Comparison of ENCODE assay signal across 10 mouse cellular contexts in the genomic region with DNA sequence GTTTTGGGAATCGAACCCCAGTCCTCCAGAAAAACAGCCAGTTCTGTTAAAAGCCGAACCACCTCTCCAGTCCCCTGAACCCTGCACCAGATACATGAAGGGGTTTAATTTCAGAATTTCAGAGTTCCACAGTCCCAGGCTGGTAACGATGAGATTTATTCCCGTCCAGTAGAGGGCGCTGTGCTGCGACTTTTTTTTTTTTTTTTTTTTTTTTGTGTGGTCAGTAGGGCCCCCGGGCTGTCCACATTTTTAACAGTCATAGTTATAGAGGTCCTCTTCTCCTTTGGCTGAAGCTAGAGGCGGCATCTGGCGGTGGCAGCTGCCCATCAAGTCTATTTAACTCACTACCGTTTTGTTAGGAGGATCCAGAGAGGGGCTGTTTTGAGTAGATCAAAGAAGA. TPM values are rescaled to one million over a fixed set of nuclear protein-coding genes. Genes with fewer than 3 reads are reported as not detected.
DNase-seq lines count a peak whose midpoint lies in the region; ATAC-seq and TF ChIP-seq lines count a peak whose summit lies in the region.
"Had no signal": no experiment of that assay in that cellular context is flagged by ENCODE, and none has a peak within 500 bp of the region (broad histone marks: within the 10 kb centered on the region; RNA-seq: fewer than 3 reads in every experiment).

No protein-coding gene starts in this region.

- peak; percentile 7 for DNase-seq in forebrain, postnatal 0 days
- no peak for DNase-seq in forebrain, embryonic 14.5 days (ENCODE audit: low spot score)
- DNase-seq in midbrain, postnatal 0 days (ENCODE audit: low spot score), result no peak
- DNase-seq in gastrocnemius, adult 18-20 months (ENCODE audit: low spot score), result no peak
- DNase-seq: thymus, postnatal 25 days had no signal

- no peaks in the 10 kb centered on the region for H3K4me1 ChIP-seq in forebrain, postnatal 0 days (ENCODE audit: insufficient read depth)
- no peaks in the 10 kb centered on the region for H3K4me1 ChIP-seq in forebrain, embryonic 14.5 days (ENCODE audit: control insufficient read depth, insufficient read depth, low read length)
- H3K4me1 ChIP-seq in midbrain, postnatal 0 days (ENCODE audit: insufficient read depth, low read length), result no peaks in the 10 kb centered on the region
- H3K4me1 ChIP-seq in midbrain, embryonic 16.5 days (ENCODE audit: control insufficient read depth, insufficient read depth, low read length), result no peaks in the 10 kb centered on the region
- H3K4me1 ChIP-seq in olfactory bulb, adult 2 months (ENCODE audit: control insufficient read depth, insufficient read depth, low read length), result no peaks in the 10 kb centered on the region

- TF ChIP-seq CTCF in forebrain, postnatal 0 days (IDR thresholded peaks at IDR 0.05; ENCODE audit: low read depth), result peak; percentile 58
- TF ChIP-seq CTCF in midbrain, postnatal 0 days (IDR thresholded peaks at IDR 0.05), result peak; percentile 63
- peak; percentile 38; the same call in 1 of the 2 replicates for TF ChIP-seq CTCF in olfactory bulb, adult 2 months (IDR thresholded peaks at IDR 0.05; ENCODE audit: insufficient read depth, low read depth, low read length)

- no peak overlapping the region for H3K27ac ChIP-seq in forebrain, postnatal 0 days (ENCODE audit: low read depth, low read length)
- H3K27ac ChIP-seq in forebrain, embryonic 14.5 days (ENCODE audit: low read depth, low read length), result no peak overlapping the region
- no peak overlapping the region for H3K27ac ChIP-seq in midbrain, postnatal 0 days (ENCODE audit: low read depth, low read length)
- no peak overlapping the region for H3K27ac ChIP-seq in midbrain, embryonic 16.5 days (ENCODE audit: low read length)
- H3K27ac ChIP-seq in olfactory bulb, adult 2 months (ENCODE audit: insufficient read depth, low read depth, low read length), result no peak overlapping the region

- no peaks in the 10 kb centered on the region for H3K9me3 ChIP-seq in forebrain, postnatal 0 days (ENCODE audit: low read length)
- H3K9me3 ChIP-seq in forebrain, embryonic 14.5 days (replicated peaks; ENCODE audit: control insufficient read depth, low read length), result no peaks in the 10 kb centered on the region
- no peaks in the 10 kb centered on the region for H3K9me3 ChIP-seq in midbrain, postnatal 0 days (ENCODE audit: low read length)
- H3K9me3 ChIP-seq in midbrain, embryonic 16.5 days (replicated peaks; ENCODE audit: control insufficient read depth, low read length, poor library complexity, severe bottlenecking), result no peaks in the 10 kb centered on the region

- no peak overlapping the region for H3K4me2 ChIP-seq in forebrain, postnatal 0 days (ENCODE audit: low read depth)
- H3K4me2 ChIP-seq in forebrain, embryonic 14.5 days (ENCODE audit: low read length), result no peak overlapping the region
- no peak overlapping the region for H3K4me2 ChIP-seq in midbrain, postnatal 0 days (ENCODE audit: low read depth, low read length, poor library complexity, severe bottlenecking)
- no peak overlapping the region for H3K4me2 ChIP-seq in midbrain, embryonic 16.5 days (ENCODE audit: low read length)

- no peak for ATAC-seq in forebrain, postnatal 0 days
- ATAC-seq in forebrain, embryonic 14.5 days, result no peak
- ATAC-seq in midbrain, postnatal 0 days (ENCODE audit: low FRiP score), result no peak
- no peak for ATAC-seq in midbrain, embryonic 16.5 days
- peak; percentile 59 for ATAC-seq in erythroid progenitor cell, adult 5-6 weeks (replicated peaks; ENCODE audit: low FRiP score, poor library complexity, severe bottlenecking)
- no peak for ATAC-seq in inflammation-experienced regulatory T-cells, adult 6 months

- H3K27me3 ChIP-seq in forebrain, postnatal 0 days (ENCODE audit: insufficient read depth, low read length), result no peaks in the 10 kb centered on the region
- H3K27me3 ChIP-seq in forebrain, embryonic 14.5 days (replicated peaks; ENCODE audit: control insufficient read depth, insufficient read depth, low read length), result no peaks in the 10 kb centered on the region
- H3K27me3 ChIP-seq in midbrain, postnatal 0 days (ENCODE audit: insufficient read depth, low read length), result no peaks in the 10 kb centered on the region
- no peaks in the 10 kb centered on the region for H3K27me3 ChIP-seq in midbrain, embryonic 16.5 days (ENCODE audit: control insufficient read depth, insufficient read depth, low read depth, low read length)
- H3K27me3 ChIP-seq: megakaryocyte, embryonic 14.5 days had no signal

- no peak overlapping the region for H3K9ac ChIP-seq in forebrain, postnatal 0 days
- H3K9ac ChIP-seq in forebrain, embryonic 14.5 days (ENCODE audit: low read length), result no peak overlapping the region
- no peak overlapping the region for H3K9ac ChIP-seq in midbrain, postnatal 0 days (replicated peaks; ENCODE audit: low read length, poor library complexity, severe bottlenecking)
- no peak overlapping the region for H3K9ac ChIP-seq in midbrain, embryonic 16.5 days (ENCODE audit: low read depth, low read length)

- 10% methylated on average over 9 of the region's 10 CpGs for WGBS in forebrain, postnatal 0 days
- WGBS in forebrain, embryonic 14.5 days, result 16% methylated on average over 10 of the region's 10 CpGs
- WGBS in midbrain, postnatal 0 days, result 13% methylated on average over 10 of the region's 10 CpGs
- 16% methylated on average over 10 of the region's 10 CpGs for WGBS in midbrain, embryonic 16.5 days
- 15% methylated on average over 10 of the region's 10 CpGs for WGBS in olfactory bulb, adult 2 months

- TF ChIP-seq POLR2A in olfactory bulb, adult 2 months (IDR thresholded peaks at IDR 0.05; ENCODE audit: insufficient read depth, low read depth, low read length), result no peak

- H3K4me3 ChIP-seq in forebrain, postnatal 0 days (ENCODE audit: low read depth, low read length), result no peak overlapping the region
- H3K4me3 ChIP-seq in forebrain, embryonic 14.5 days (ENCODE audit: low read depth, low read length), result no peak overlapping the region
- no peak overlapping the region for H3K4me3 ChIP-seq in midbrain, postnatal 0 days (ENCODE audit: low read depth, low read length)
- no peak overlapping the region for H3K4me3 ChIP-seq in midbrain, embryonic 16.5 days (ENCODE audit: low read depth, low read length)
- H3K4me3 ChIP-seq in olfactory bulb, adult 2 months (ENCODE audit: insufficient read depth, low read depth, low read length), result no peak overlapping the region

- no peaks in the 10 kb centered on the region for H3K36me3 ChIP-seq in forebrain, postnatal 0 days (ENCODE audit: insufficient read depth)
- H3K36me3 ChIP-seq in forebrain, embryonic 14.5 days (ENCODE audit: control insufficient read depth, insufficient read depth, low read length), result no peaks in the 10 kb centered on the region
- H3K36me3 ChIP-seq in midbrain, postnatal 0 days (ENCODE audit: insufficient read depth, low read length), result no peaks in the 10 kb centered on the region
- H3K36me3 ChIP-seq in midbrain, embryonic 16.5 days (ENCODE audit: control insufficient read depth, insufficient read depth, low read length), result no peaks in the 10 kb centered on the region

RNA-seq across cellular contexts. Expression of a gene that starts 37.1 kb away (rescaled TPM):
- 377 and 408 TPM in 2 replicates for total RNA-seq in forebrain, postnatal 0 days (2014; rRNA removed)
- polyA plus RNA-seq in forebrain, postnatal 0 days (2015; fragmentation: Nextera tagmentation; extraction: Ambion mirVana), result 1,226 and 1,340 TPM in 2 replicates
- 2,465 and 2,793 TPM in 2 replicates for polyA plus RNA-seq in forebrain, embryonic 14.5 days (2014; fragmentation: Nextera tagmentation; extraction: Ambion mirVana)
- 231 and 262 TPM in 2 replicates for total RNA-seq in midbrain, postnatal 0 days (2014; rRNA removed)
- 858 and 919 TPM in 2 replicates for polyA plus RNA-seq in midbrain, postnatal 0 days (2015; fragmentation: Nextera tagmentation; extraction: Ambion mirVana)
- 937 and 974 TPM in 2 replicates for polyA plus RNA-seq in midbrain, embryonic 16.5 days (2015; fragmentation: Nextera tagmentation; extraction: Ambion mirVana)
- total RNA-seq in erythroid progenitor cell, adult 5-6 weeks (2015; ENCODE audit: low replicate concordance), result 1,062 and 1,086 TPM in 2 replicates
- 532 and 653 TPM in 2 replicates for total RNA-seq in erythroid progenitor cell, adult 5-6 weeks (2017; ENCODE audit: low replicate concordance)
- 327 TPM in 1 of 2 replicates, not detected in the other for polyA plus RNA-seq in olfactory bulb, adult 2 months (2012; ENCODE audit: insufficient read depth, insufficient read length, low replicate concordance, missing spikeins)
- 100 to 1,000 TPM; 371 to 949 (median 420) TPM for polyA plus RNA-seq in inflammation-experienced regulatory T-cells, adult 6 months (2017; shearing (Covaris generic))
- 10 to 100 TPM; 36.3 to 50.4 TPM for total RNA-seq in gastrocnemius, adult 18-20 months (2021)

RNA-seq across cellular contexts. Expression of a gene that starts 43.8 kb away (rescaled TPM):
- total RNA-seq in forebrain, postnatal 0 days (2014; rRNA removed), result 21.2 and 21.4 TPM in 2 replicates
- 14.3 and 19.4 TPM in 2 replicates for polyA plus RNA-seq in forebrain, postnatal 0 days (2015; fragmentation: Nextera tagmentation; extraction: Ambion mirVana)
- polyA plus RNA-seq in forebrain, embryonic 14.5 days (2014; fragmentation: Nextera tagmentation; extraction: Ambion mirVana), result 13.5 and 16.2 TPM in 2 replicates
- total RNA-seq in midbrain, postnatal 0 days (2014; rRNA removed), result 25.2 and 30.9 TPM in 2 replicates
- polyA plus RNA-seq in midbrain, postnatal 0 days (2015; fragmentation: Nextera tagmentation; extraction: Ambion mirVana), result 20.4 and 21.6 TPM in 2 replicates
- polyA plus RNA-seq in midbrain, embryonic 16.5 days (2015; fragmentation: Nextera tagmentation; extraction: Ambion mirVana), result 21.9 and 22.2 TPM in 2 replicates
- 73.9 and 91.8 TPM in 2 replicates for total RNA-seq in erythroid progenitor cell, adult 5-6 weeks (2015; ENCODE audit: low replicate concordance)
- total RNA-seq in erythroid progenitor cell, adult 5-6 weeks (2017; ENCODE audit: low replicate concordance), result 77.2 and 91.8 TPM in 2 replicates
- polyA plus RNA-seq in olfactory bulb, adult 2 months (2012; ENCODE audit: insufficient read depth, insufficient read length, low replicate concordance, missing spikeins), result not detected in 2 replicates
- polyA plus RNA-seq in inflammation-experienced regulatory T-cells, adult 6 months (2017; shearing (Covaris generic)), result 100 to 1,000 TPM in 1 of 3 experiments, 10 to 100 TPM in 2; 88.8 to 145 (median 91.9) TPM
- total RNA-seq in gastrocnemius, adult 18-20 months (2021), result 1 to 10 TPM; 4.8 to 5.0 TPM
